Comparison of ENCODE assay signal across 8 mouse cellular contexts in the genomic region with DNA sequence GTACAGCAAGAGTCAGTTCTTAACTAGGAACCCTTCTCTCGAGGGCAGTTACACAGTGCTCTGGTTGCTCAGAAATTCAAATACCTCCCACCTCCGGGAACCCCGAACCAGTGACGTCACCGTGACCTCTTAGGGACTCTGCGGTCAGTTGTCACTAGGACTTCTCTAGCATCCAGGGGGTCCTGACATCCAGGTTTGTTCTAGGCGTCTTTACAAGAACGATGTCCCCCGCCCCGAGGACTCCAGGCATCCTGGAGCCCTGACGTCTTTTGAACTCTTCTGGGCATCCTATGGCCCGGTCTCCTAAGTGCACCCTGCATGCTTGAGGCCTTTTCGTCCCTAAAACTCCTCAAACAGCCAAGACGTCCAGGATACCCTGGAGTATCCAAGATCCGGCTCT. TPM values are rescaled to one million over a fixed set of nuclear protein-coding genes. Genes with fewer than 3 reads are reported as not detected.
DNase-seq lines count a peak whose midpoint lies in the region; ATAC-seq lines count a peak whose summit lies in the region.

No protein-coding gene starts in this region.

- whole genome bisulfite sequencing in forebrain, embryonic 15.5 days: under 1% methylated on average over 15 of the region's 15 CpGs
- under 1% methylated on average over 15 of the region's 15 CpGs for WGBS in stomach, embryonic 14.5 days

- H3K36me3 ChIP-seq in forebrain, embryonic 15.5 days: peaks cover 18% of the 10 kb centered on the region
- H3K36me3 ChIP-seq in stomach, embryonic 14.5 days (ENCODE audit: control insufficient read depth, insufficient read depth, low read length): peaks cover 18% of the 10 kb centered on the region

- peak overlapping the region; percentile 83 for H3K27ac ChIP-seq in forebrain, embryonic 15.5 days (replicated peaks)
- H3K27ac ChIP-seq in stomach, embryonic 14.5 days (ENCODE audit: low read length): peak overlapping the region; percentile 53

- H3K9ac ChIP-seq in forebrain, embryonic 15.5 days (replicated peaks): peak overlapping the region; percentile 90
- peak overlapping the region; percentile 81 for H3K9ac ChIP-seq in stomach, embryonic 14.5 days (replicated peaks; ENCODE audit: low read depth, low read length)

- peak; percentile 7 for DNase-seq in urinary bladder, postnatal 14 days (ENCODE audit: low spot score)
- no peak for DNase-seq in urinary bladder, adult 18-20 months (ENCODE audit: low spot score in 2 of 2)
- DNase-seq in kidney, postnatal 10 days: peak; percentile 42
- peak; percentile 30 to 47 for DNase-seq in lung, postnatal 4 days
- no peak for DNase-seq in right cerebral cortex, postnatal 14 days

- H3K4me2 ChIP-seq in forebrain, embryonic 15.5 days (replicated peaks): peak overlapping the region; percentile 87
- H3K4me2 ChIP-seq in stomach, embryonic 14.5 days (replicated peaks; ENCODE audit: low read depth, low read length): peak overlapping the region; percentile 92

- ATAC-seq in cerebellum, adult (ENCODE audit: insufficient number of reproducible peaks, low FRiP score, low TSS enrichment): peak; percentile 21; the same call in 1 of the 2 replicates
- no peak for ATAC-seq in forebrain, embryonic 15.5 days (replicated peaks)
- ATAC-seq in stomach, embryonic 14.5 days (ENCODE audit: insufficient number of reproducible peaks, insufficient read depth, low FRiP score, low read depth): no peak

- H3K9me3 ChIP-seq in forebrain, embryonic 15.5 days: no peaks in the 10 kb centered on the region
- H3K9me3 ChIP-seq in stomach, embryonic 14.5 days (ENCODE audit: control insufficient read depth, low read depth, low read length): no peaks in the 10 kb centered on the region

- peak overlapping the region; percentile 68 for H3K4me3 ChIP-seq in forebrain, embryonic 15.5 days
- peak overlapping the region; percentile 80 for H3K4me3 ChIP-seq in stomach, embryonic 14.5 days (ENCODE audit: low read depth, low read length)

- H3K27me3 ChIP-seq in forebrain, embryonic 15.5 days: no peaks in the 10 kb centered on the region
- H3K27me3 ChIP-seq in stomach, embryonic 14.5 days (ENCODE audit: control insufficient read depth, insufficient read depth, low read length): no peaks in the 10 kb centered on the region

- H3K4me1 ChIP-seq in forebrain, embryonic 15.5 days: peaks cover 20% of the 10 kb centered on the region
- peaks cover 13% of the 10 kb centered on the region; the same call in 1 of the 2 replicates for H3K4me1 ChIP-seq in stomach, embryonic 14.5 days (ENCODE audit: control insufficient read depth, insufficient read depth, low read length)

RNA-seq across cellular contexts. Expression of a gene that starts 0.5 kb away (rescaled TPM):
- 7.9 and 8.1 TPM in 2 replicates for polyA plus RNA-seq in forebrain, embryonic 15.5 days (2015; fragmentation: Nextera tagmentation; extraction: Ambion mirVana)
- 4.8 and 6.8 TPM in 2 replicates for polyA plus RNA-seq in stomach, embryonic 14.5 days (2014; fragmentation: Nextera tagmentation; extraction: Ambion mirVana)

RNA-seq across cellular contexts. Expression of a gene that starts 0.5 kb away (rescaled TPM):
- polyA plus RNA-seq in forebrain, embryonic 15.5 days (2015; fragmentation: Nextera tagmentation; extraction: Ambion mirVana): 79.6 and 83.9 TPM in 2 replicates
- polyA plus RNA-seq in stomach, embryonic 14.5 days (2014; fragmentation: Nextera tagmentation; extraction: Ambion mirVana): 103 TPM in 2 replicates

RNA-seq across cellular contexts. Expression of a gene that starts 0.8 kb away (rescaled TPM):
- polyA plus RNA-seq in forebrain, embryonic 15.5 days (2015; fragmentation: Nextera tagmentation; extraction: Ambion mirVana): 0.22 and 0.46 TPM in 2 replicates
- 0.10 and 0.62 TPM in 2 replicates for polyA plus RNA-seq in stomach, embryonic 14.5 days (2014; fragmentation: Nextera tagmentation; extraction: Ambion mirVana)

RNA-seq across cellular contexts. Expression of a gene that starts 37.2 kb away (rescaled TPM):
- 16.6 and 17.1 TPM in 2 replicates for polyA plus RNA-seq in forebrain, embryonic 15.5 days (2015; fragmentation: Nextera tagmentation; extraction: Ambion mirVana)
- polyA plus RNA-seq in stomach, embryonic 14.5 days (2014; fragmentation: Nextera tagmentation; extraction: Ambion mirVana): 16.8 and 17.9 TPM in 2 replicates

RNA-seq across cellular contexts. Expression of a gene that starts 58.2 kb away (rescaled TPM):
- 58.9 and 60.4 TPM in 2 replicates for polyA plus RNA-seq in forebrain, embryonic 15.5 days (2015; fragmentation: Nextera tagmentation; extraction: Ambion mirVana)
- 55.4 and 59.2 TPM in 2 replicates for polyA plus RNA-seq in stomach, embryonic 14.5 days (2014; fragmentation: Nextera tagmentation; extraction: Ambion mirVana)

Comparison
In these comparisons a context has a peak if more than half of its experiments do, and no peak if none do; other contexts are left out.
1. DNase-seq: peak in urinary bladder, postnatal 14 days (single experiment), kidney, postnatal 10 days (single experiment) and lung, postnatal 4 days (2 of 2); none in urinary bladder, adult 18-20 months (0 of 2) and right cerebral cortex, postnatal 14 days (single experiment).